Mouse (Mus musculus) neutrophil, adult 59 days (primary cell): ENCODE data around the gene Btbd2. TPM values are rescaled to one million over a fixed set of nuclear protein-coding genes. Genes with fewer than 3 reads are reported as not detected.

Experiments used
- total RNA-seq, 2 experiments: library from RNA; stranded (reverse); gene quantifications; 1 replicate in 1 of 2; 2 replicates in 1 of 2; pipeline ENCODE4 v1.2.4; 2023

The Btbd2 gene
- total RNA-seq, result 10 to 100 TPM; 14.8 to 25.5 TPM

DNA sequence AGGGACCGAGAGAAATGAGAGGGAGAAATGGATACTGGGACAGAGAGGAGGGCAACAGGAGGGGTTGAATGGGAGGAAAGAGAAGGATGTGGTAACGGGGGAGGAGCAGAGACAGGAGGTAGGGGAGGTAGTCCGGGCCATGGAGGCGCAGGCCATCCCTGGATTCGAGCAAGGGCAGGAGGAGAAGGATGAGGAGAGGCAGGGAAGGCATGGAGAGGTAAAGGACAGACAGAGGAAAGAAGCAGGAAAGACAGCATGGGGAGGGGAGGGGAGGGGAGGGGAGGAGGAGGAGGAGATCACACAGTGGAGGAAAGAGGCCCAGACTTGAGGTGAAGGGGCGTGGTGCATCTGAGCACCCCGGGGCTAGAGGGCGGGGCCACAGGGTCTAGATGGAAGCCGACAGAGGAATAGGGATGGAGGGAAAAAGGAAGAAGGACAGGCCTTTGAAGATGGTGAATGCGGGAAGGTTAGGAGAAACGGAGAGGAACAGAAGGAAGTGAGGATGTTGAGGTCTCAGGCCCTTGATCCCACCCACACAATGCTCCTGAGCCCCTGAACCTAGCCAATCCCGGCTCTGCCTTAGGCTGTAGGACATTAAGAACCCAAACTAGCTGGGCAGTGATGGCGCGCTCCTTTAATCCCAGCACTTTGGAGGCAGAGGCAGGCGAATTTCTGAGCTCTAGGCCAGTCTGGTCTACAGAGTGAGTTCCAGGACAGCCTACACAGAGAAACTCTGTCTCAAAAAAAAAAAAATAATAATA, at the start of gene Btbd2:
TSS of gene Btbd2 (minus strand) at position 209 of the 761 bp plus-strand sequence.

DNA sequence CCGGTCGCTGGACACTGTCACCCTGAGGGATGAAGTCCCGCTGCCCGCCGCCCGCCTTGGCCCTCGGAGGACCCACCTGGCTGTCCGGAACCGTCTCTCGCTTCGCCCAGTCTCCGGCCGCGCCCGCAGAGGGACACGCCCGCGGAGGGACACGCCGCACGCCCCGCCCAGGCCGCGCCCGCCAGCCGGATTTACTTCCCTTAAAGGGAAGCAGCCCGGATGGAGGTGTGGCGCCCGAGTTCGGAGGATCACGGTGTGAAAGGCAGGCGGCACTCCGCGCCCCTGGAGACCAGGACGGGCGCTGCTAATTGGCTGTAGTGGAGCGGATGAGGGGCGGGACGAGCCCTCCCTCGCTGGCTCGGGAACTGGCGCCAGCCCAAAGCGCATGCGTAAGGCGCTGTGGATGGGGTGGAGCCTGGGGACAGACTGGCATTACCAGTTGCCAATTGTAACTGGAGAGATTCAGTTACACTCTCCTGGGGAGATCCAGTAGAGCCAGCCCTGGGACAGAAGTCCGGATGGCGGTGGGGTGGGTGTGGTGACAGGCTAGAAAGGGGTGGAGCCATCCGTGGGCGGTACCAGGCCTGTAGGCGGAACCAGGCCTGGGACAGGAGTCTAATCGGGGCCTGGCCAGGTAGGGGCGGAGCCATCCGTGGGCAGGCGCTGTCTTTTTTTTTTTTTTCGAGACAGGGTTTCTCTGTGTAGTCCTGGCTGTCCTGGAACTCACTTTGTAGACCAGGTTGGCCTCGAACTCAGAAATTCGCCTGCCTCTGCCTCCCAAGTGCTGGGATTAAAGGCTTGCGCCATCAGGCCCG, 45.1 kb upstream of the Btbd2 start, which contains the start of the genes Mob3a and Izumo4:
TSS of gene Mob3a (minus strand) at position 257 of the 815 bp plus-strand sequence.
TSS of gene Izumo4 (plus strand) at position 464 of the 815 bp plus-strand sequence.

DNA sequence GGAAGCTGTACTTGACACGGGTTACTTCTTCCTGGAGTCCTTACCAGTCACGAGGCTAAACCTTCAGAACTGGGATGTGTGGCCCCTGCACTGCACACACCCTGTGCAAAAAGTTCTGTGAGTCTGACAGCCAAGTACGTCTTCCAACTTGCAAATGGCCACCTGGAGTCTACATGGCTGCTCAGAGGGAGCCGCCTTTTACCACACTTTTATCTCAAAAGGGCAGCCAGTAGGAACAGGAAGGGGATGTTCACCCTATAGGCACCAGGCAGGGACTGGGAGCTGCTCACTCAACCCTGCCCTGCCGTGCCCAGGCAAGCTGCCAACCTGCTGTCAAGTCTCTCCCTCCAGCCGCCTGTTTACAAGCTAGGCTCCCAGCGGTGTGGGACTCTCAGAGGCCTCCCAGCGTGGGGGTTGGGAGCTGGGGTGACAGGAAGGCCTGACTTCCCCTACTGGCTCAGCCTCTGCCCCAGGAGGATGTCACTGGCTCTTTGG, 21.1 kb upstream of the Btbd2 start, which contains the start of gene Mknk2:
TSS of gene Mknk2 (minus strand) at position 171 of the 495 bp plus-strand sequence.

DNA sequence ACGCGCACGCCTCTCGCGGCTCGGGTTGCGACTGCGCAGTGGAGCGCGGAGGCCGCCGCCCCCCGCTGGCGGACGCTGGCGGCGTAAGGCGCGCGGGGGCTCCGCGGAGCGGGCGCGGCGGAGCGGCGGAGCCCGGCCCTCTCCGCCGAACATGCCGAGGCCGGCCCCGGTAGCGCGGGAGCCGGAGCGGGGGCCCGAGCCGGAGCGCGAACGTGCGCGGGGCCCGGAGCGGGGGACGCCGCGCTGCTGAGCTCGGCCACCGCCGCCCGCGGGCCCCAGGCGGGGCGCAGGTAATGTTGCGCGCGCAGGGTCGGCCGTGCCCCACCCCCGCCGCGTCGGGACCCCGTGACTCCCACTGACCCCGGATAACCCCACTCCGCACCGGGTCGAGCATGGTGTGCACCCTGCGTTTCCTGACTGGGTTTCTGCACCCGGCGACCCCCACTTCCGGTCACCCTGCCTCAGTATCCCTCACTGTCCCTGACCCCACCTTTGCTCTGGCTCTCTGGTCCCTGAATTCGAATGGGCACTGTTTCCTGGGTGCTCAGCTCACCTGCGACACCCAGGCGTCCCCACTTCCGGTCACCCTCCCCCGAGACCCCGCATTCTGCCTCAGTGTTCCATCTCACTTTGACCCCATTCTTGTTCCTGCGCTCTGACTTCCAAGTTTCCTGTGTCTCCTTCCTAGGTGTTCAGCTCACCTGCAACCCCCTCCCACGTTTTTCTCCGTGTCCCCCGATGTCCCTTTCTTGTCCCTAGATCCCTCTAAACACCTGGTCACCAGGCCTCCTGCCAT, 34.0 kb downstream of the Btbd2 start, which contains the start of gene Csnk1g2:
TSS of gene Csnk1g2 (plus strand) at position 178 of the 796 bp plus-strand sequence.

DNA sequence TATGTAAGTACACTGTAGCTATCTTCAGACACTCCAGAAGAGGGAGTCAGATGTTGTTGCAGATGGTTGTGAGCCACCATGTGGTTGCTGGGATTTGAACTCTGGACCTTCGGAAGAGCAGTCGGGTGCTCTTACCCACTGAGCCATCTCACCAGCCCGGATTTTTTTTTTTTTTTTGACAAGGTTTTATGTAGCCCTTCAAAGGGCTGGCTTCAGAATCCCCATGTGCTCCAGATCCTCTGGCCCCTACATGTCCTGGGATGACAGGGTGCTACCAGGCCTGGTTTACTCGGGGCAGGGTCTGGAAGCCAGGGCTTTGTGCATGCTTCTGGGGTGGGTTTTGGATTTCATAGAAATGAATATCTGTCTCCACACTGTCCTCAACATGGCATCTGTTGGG, 51.1 kb downstream of the Btbd2 start, which contains the start of gene Gm49322:
TSS of gene Gm49322 (plus strand) at position 301 of the 400 bp plus-strand sequence.

DNA sequence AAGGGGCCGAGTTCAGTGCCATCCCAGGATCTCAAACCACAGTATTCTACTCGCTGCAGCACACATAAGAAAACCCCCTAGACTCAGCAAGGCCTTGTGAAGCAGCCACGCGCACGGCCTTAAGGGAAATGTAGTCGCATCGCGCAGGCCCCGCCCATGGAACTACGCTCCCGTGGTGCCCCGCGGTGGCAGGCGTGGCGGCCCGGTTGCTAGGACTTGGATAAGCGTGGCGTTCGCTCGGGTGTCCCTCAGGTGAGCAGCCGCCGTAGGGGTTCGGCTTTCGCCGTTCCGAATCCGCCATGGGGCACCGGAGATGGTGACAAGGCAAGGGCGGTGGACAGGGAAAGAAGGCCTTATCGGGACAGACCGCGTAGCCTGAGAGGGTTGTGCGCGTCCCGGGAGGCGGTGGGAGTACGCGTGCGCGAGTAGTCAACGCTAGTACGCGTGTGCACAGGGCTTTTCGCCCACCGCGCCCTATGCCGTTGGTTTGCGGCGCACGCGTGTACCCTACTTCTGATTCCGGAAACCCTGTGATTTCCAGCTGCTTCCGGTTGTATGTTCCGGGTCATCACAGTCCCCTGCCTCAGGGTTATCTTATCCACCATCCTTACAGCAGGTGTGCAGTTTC, 54.1 kb downstream of the Btbd2 start, which contains the start of the genes Scamp4 and Adat3:
TSS of gene Scamp4 (plus strand) at position 175 of the 628 bp plus-strand sequence.
TSS of gene Adat3 (plus strand) at position 183 of the 628 bp plus-strand sequence.

Other genes with a start within 250 kb of the Btbd2 start
- 10 to 100 TPM; 52.0 to 52.8 TPM for gene Tcf3, start 223.4 kb downstream of the Btbd2 start, total RNA-seq
- gene Onecut3, start 162.2 kb downstream of the Btbd2 start, total RNA-seq, result not detected
- not detected for gene Atp8b3, start 117.9 kb downstream of the Btbd2 start, total RNA-seq
- gene Rexo1, start 95.5 kb downstream of the Btbd2 start, total RNA-seq, result 10 to 100 TPM; 57.9 to 70.1 TPM
- gene Klf16, start 79.8 kb downstream of the Btbd2 start, total RNA-seq, result 1 to 10 TPM; 8.1 to 9.0 TPM
- gene Abhd17a, start 66.7 kb downstream of the Btbd2 start, total RNA-seq, result 10 to 100 TPM; 49.2 to 49.7 TPM
- gene Scamp4, start 54.2 kb downstream of the Btbd2 start, total RNA-seq, result 10 to 100 TPM; 10.7 to 11.9 TPM
- gene Adat3, start 54.2 kb downstream of the Btbd2 start, total RNA-seq, result 1 to 10 TPM; 1.4 to 3.0 TPM
- 1 to 10 TPM in 1 of 2 experiments, under 1 TPM in 1; 0.69 to 1.1 TPM for gene Gm49322, start 51.0 kb downstream of the Btbd2 start, total RNA-seq
- 100 to 1,000 TPM; 131 TPM for gene Csnk1g2, start 34.2 kb downstream of the Btbd2 start, total RNA-seq
- 100 to 1,000 TPM; 173 to 188 TPM for gene Mknk2, start 21.0 kb upstream of the Btbd2 start, total RNA-seq
- 100 to 1,000 TPM; 137 to 153 TPM for gene Mob3a, start 44.9 kb upstream of the Btbd2 start, total RNA-seq
- 10 to 100 TPM; 15.2 to 15.8 TPM for gene Izumo4, start 45.1 kb upstream of the Btbd2 start, total RNA-seq
- 100 to 1,000 TPM in 1 of 2 experiments, 10 to 100 TPM in 1; 82.9 to 110 TPM for gene Ap3d1, start 85.2 kb upstream of the Btbd2 start, total RNA-seq
- 10 to 100 TPM; 25.7 to 29.4 TPM for gene Dot1l, start 98.1 kb upstream of the Btbd2 start, total RNA-seq
- 10 to 100 TPM; 46.8 to 52.8 TPM for gene Sf3a2, start 141.1 kb upstream of the Btbd2 start, total RNA-seq
- 10 to 100 TPM; 71.4 to 87.6 TPM for gene Plekhj1, start 141.6 kb upstream of the Btbd2 start, total RNA-seq
- gene Amh, start 148.2 kb upstream of the Btbd2 start, total RNA-seq, result under 1 TPM; 0.37 to 0.76 TPM
- not detected for gene Jsrp1, start 156.4 kb upstream of the Btbd2 start, total RNA-seq
- gene Oaz1, start 169.6 kb upstream of the Btbd2 start, total RNA-seq, result 100 to 1,000 TPM; 575 to 577 TPM
- not detected for gene Lingo3, start 187.0 kb upstream of the Btbd2 start, total RNA-seq
- gene Lsm7, start 198.1 kb upstream of the Btbd2 start, total RNA-seq, result 10 to 100 TPM; 16.3 to 17.5 TPM
- 10 to 100 TPM; 23.0 to 25.9 TPM for gene Sppl2b, start 198.2 kb upstream of the Btbd2 start, total RNA-seq
- gene Tmprss9, start 214.8 kb upstream of the Btbd2 start, total RNA-seq, result not detected
- gene Timm13, start 243.9 kb upstream of the Btbd2 start, total RNA-seq, result 10 to 100 TPM; 43.0 to 50.4 TPM